Mouse (Mus musculus) heart, embryonic 14.5 days (tissue): ENCODE results near the gene Hba-a2. TPM values are rescaled to one million over a fixed set of nuclear protein-coding genes. Genes with fewer than 3 reads are reported as not detected.
A peak's percentile ranks its signal among the peaks of the same experiment; 100 is the strongest.
"Not testable (repeated sequence)": the region's sequence is repeated elsewhere in the genome, so short reads cannot be mapped to it uniquely, and the experiment has no call there.

Experiments used
- ATAC-seq: fragments of 200-750 bp; cut with Nextera tagmentation; 2 replicates; pipeline ENCODE4 v1.8.0; 2017; ENCODE audit warnings: low read depth, moderate TSS enrichment; ENCODE audit not compliant: insufficient number of reproducible peaks, insufficient read depth, low FRiP score
- H3K27ac ChIP-seq, 2 experiments: fragments of 200-500 bp in 1 of 2; fragments of 300-500 bp in 1 of 2; sonication (generic) in 1 of 2; replicated peaks in 1 of 2; 2 replicates each; pipeline ENCODE4 v1.5.1; 2012 to 2014; ENCODE audit warnings: low read depth in 2 of 2, low read length in 2 of 2, control low read depth in 1 of 2, mild to moderate bottlenecking in 1 of 2, mixed read lengths in 1 of 2; ENCODE audit not compliant: control insufficient read depth in 1 of 2, insufficient read depth in 1 of 2
- H3K27me3 ChIP-seq: fragments of 300-500 bp; sonication (generic); 2 replicates; pipeline ENCODE4 v1.6.1; 2014; ENCODE audit warnings: mild to moderate bottlenecking, low read length, control low read depth; ENCODE audit not compliant: control insufficient read depth, insufficient read depth
- H3K36me3 ChIP-seq: fragments of 300-500 bp; sonication (generic); 2 replicates; pipeline ENCODE4 v1.6.1; 2014; ENCODE audit warnings: mild to moderate bottlenecking, control low read depth, low read length, mixed read lengths; ENCODE audit not compliant: control insufficient read depth, insufficient read depth
- H3K4me1 ChIP-seq, 2 experiments: fragments of 200-500 bp in 1 of 2; fragments of 300-500 bp in 1 of 2; sonication (generic) in 1 of 2; 2 replicates each; pipeline ENCODE4 v1.6.1; 2012 to 2014; ENCODE audit warnings: low read length in 2 of 2, control low read depth in 1 of 2, mixed read lengths in 1 of 2; ENCODE audit not compliant: control insufficient read depth in 2 of 2, insufficient read depth in 2 of 2
- H3K4me2 ChIP-seq: fragments of 300-500 bp; sonication (generic); 2 replicates; pipeline ENCODE4 v1.6.1; 2014; ENCODE audit warnings: mild to moderate bottlenecking, low read length
- H3K4me3 ChIP-seq, 2 experiments: fragments of 200-500 bp in 1 of 2; fragments of 300-500 bp in 1 of 2; sonication (generic) in 1 of 2; 2 replicates each; pipeline ENCODE4 v1.5.1; 2012 to 2014; ENCODE audit warnings: low read length in 2 of 2, mild to moderate bottlenecking in 2 of 2, control low read depth in 1 of 2, low read depth in 1 of 2, moderate library complexity in 1 of 2; ENCODE audit not compliant: control insufficient read depth in 1 of 2, insufficient read depth in 1 of 2
- H3K9ac ChIP-seq: fragments of 300-500 bp; sonication (generic); 2 replicates; pipeline ENCODE4 v1.6.1; 2014; ENCODE audit warnings: mild to moderate bottlenecking, low read length
- H3K9me3 ChIP-seq: fragments of 300-500 bp; sonication (generic); 2 replicates; pipeline ENCODE4 v1.6.1; 2016; ENCODE audit warnings: low read length, control low read depth; ENCODE audit not compliant: control insufficient read depth
- WGBS: fragments of 180-500 bp; shearing (Covaris S2); extraction: QIAGEN DNeasy Blood & Tissue Kit; methylation state at CpG from one replicate; pipeline ENCODE4 v1.1.7; 2014; 5-methylcytosine and 5-hydroxymethylcytosine counted together
- polyA plus RNA-seq: library from polyadenylated mRNA; unstranded; fragments of >200 nt; fragmentation: Nextera tagmentation; extraction: Ambion mirVana; gene quantifications from 2 replicates; pipeline ENCODE4 v1.2.1, GENCODE M21; 2014

The Hba-a2 gene
- polyA plus RNA-seq, 1 experiment from 2014 or later = 18,791 TPM

DNA sequence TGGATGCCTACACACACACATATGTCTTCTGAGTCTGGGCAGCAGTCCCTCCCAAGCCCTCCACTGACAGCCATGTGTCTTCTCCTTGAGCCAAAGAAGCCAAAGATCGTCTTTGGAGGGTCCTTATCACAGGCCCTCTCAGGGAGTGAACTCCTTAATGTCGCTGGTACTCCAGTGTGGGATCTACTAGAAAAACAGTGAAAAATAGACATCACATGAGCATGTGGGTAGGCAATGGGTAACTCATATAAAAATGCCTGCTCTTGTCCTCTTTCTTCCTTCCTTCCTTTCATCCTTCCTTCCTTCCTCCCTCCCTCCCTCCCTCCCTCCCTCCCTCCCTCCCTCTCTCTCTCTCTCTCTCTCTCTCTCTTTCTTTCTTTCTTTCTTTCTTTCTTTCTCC, 1.1 kb downstream of the Hba-a2 start:
- H3K36me3 ChIP-seq, H3K27ac ChIP-seq, ATAC-seq, H3K9ac ChIP-seq, H3K4me2 ChIP-seq, H3K9me3 ChIP-seq, H3K4me1 ChIP-seq, H3K4me3 ChIP-seq: not testable (repeated sequence)
- peaks cover 26% of the 10 kb centered on the region for H3K27me3 ChIP-seq
- 13% methylated on average over 2 of the region's 2 CpGs for WGBS

DNA sequence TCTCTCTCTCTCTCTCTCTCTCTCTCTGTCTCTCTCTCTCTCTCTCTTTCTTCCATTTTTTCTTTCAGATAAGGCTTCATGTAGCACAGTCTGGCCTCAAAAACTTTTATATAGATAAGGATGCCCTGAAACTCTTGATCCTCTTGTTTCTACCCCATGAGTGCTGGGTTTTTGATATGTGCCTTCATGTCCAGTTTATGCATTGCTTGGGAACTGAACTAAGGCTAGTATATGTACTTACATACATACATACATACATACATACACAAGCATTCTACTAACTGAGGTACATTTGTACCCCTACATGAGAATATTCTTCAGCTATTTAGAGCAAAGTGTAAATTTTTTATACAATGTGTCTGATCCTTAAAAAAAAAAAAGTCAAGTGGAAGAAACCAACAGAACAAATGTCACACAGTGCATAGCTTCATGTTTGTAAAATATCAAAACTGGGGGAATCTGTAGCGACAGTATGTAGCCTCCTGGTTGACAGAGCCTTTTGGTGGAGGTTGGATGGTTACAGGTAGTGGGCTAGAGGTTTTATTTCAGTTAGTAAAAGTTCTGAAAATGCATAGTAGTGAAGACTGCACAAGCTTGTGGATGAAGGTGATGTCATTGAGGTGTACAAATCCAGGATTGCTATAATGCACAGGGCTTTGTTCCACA, 1.7 kb downstream of the Hba-a2 start:
- Histone ChIP-seq H3K27me3 (peaks cover 26% of the 10 kb centered on the region), H3K27ac (no peak overlapping the region), H3K9me3 (no peaks in the 10 kb centered on the region), H3K9ac (no peak overlapping the region), H3K36me3 (no peaks in the 10 kb centered on the region), H3K4me2 (no peak overlapping the region), H3K4me1 (no peaks in the 10 kb centered on the region), H3K4me3 (no peak overlapping the region)
- WGBS = 91% methylated on average over 1 of the region's 1 CpGs
- no peak for ATAC-seq

DNA sequence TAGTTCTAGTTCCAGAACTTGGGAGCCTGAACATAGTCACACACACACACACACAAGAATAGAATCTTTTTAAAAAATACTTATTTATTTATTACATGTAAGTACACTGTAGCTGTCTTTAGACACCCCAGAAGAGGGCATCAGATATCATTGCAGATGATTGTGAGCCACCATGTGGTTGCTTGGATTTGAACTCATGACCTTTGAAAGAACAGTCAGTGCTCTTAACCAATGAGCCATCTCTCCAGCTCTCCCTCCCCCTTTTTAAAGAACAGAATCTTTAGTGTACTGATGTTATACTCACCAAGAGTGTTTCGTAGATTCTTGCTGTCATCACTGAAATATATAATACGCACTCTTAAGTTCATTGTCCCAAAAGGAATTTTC, 2.2 kb downstream of the Hba-a2 start:
- Histone ChIP-seq H3K4me2 (no peak overlapping the region), H3K9me3 (no peaks in the 10 kb centered on the region), H3K4me1 (no peaks in the 10 kb centered on the region), H3K27ac (no peak overlapping the region), H3K9ac (no peak overlapping the region), H3K27me3 (peaks cover 26% of the 10 kb centered on the region), H3K4me3 (no peak overlapping the region), H3K36me3 (no peaks in the 10 kb centered on the region)
- no peak for ATAC-seq
- 93% methylated on average over 2 of the region's 2 CpGs for WGBS

DNA sequence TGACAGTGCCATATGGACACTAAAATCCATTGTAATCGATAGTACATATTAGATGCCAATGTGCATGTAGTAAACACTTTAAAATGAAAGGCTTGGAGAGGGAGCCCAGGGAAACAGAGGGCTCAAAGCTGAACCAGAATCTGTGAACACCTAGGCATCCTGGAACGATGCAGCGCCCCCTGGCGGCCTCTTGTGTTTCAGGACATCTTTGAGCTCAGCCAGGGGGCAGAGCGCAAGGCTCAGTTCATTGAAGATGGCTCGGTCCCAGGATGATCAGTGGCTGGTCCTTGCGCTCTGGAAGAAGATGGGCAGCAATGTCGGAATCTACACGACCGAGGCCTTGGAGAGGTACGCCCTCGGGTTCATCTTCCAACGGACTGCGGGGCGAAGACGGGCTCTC, 3.6 kb downstream of the Hba-a2 start, which contains the start of gene Hbq1a:
Gene Hbq1a (plus strand): TSS at position 205 of the 400 bp plus-strand sequence.
- peaks cover 21% of the 10 kb centered on the region for H3K27me3 ChIP-seq
- not testable (repeated sequence) for H3K4me1 ChIP-seq, H3K9ac ChIP-seq, H3K36me3 ChIP-seq, H3K4me3 ChIP-seq, ATAC-seq, H3K9me3 ChIP-seq, H3K27ac ChIP-seq
- 5% methylated on average over 16 of the region's 16 CpGs for WGBS
- H3K4me2 ChIP-seq = peak within 1 kb of the TSS; percentile 12

DNA sequence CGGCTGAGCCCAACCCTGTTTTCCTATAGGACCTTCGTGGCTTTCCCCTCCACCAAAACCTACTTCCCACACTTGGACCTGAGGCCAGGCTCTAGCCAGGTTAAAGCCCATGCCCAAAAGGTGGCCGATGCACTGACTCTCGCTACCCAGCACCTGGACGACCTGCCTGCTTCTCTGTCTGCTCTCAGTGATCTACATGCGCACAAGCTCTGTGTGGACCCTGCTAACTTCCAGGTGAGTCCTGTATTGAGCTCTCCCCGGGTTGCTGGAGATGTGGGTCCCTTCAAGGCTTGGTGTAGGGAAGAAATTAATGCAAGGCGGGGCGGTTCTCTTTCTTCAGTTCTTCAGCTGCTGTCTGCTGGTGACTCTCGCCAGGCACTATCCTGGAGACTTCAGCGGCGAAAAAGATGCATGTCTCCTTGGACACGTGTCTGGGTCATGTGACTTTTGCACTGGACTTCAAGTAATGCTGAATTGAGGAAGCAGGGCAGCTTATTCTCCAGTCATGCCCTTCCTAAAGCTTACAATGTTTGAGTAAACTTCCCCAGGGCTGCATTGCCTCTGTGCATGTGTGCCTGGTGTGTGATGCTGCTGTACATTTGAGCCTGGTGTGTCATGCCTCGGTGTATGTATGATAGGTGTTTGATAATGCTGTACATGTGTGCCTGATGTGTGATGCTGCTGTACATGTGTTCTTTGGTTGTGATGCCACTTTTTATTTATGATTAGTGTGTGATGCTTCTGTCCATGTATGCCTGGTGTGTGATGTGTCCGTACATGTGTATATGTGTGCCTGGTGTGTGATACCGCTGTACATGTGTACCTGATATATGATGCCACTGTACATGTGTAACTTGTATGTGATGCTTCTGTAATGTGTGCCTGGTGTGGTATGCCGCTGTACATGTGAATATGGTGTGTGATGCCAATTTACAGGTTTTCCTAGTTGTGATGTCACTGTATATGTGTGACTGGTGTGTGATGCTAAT, 4.3 kb downstream of the Hba-a2 start:
- Histone ChIP-seq H3K4me3 (no peak overlapping the region), H3K27ac (no peak overlapping the region), H3K9ac (no peak overlapping the region), H3K9me3 (no peaks in the 10 kb centered on the region), H3K36me3 (no peaks in the 10 kb centered on the region), H3K4me1 (no peaks in the 10 kb centered on the region), H3K27me3 (peaks cover 21% of the 10 kb centered on the region), H3K4me2 (peak overlapping the region; percentile 12)
- no peak for ATAC-seq
- WGBS = 50% methylated on average over 13 of the region's 17 CpGs

DNA sequence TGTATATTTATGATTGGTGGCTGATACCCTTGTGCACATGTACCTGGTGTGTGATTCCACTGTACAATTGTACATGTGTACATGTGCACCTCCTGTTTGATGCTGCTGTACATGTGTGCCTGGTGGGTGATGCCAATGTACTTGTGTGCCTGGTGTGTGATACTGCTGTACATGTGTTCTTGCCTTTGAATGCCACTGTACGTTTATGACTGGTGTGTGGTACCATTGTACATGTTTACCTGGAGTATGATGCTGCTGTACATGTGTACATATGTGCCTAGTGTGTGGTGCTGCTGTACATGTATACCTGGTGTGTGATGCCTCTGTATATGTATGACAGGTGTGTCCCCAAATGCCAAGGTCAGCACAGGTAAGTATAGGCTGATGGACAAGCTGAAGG, 5.2 kb downstream of the Hba-a2 start:
- Histone ChIP-seq H3K9ac (no peak overlapping the region), H3K9me3 (no peaks in the 10 kb centered on the region), H3K4me2 (no peak overlapping the region), H3K4me1 (no peaks in the 10 kb centered on the region), H3K36me3 (no peaks in the 10 kb centered on the region), H3K27ac (no peak overlapping the region), H3K4me3 (no peak overlapping the region), H3K27me3 (peaks cover 21% of the 10 kb centered on the region)
- WGBS = 64% methylated on average over 1 of the region's 1 CpGs
- no peak for ATAC-seq

DNA sequence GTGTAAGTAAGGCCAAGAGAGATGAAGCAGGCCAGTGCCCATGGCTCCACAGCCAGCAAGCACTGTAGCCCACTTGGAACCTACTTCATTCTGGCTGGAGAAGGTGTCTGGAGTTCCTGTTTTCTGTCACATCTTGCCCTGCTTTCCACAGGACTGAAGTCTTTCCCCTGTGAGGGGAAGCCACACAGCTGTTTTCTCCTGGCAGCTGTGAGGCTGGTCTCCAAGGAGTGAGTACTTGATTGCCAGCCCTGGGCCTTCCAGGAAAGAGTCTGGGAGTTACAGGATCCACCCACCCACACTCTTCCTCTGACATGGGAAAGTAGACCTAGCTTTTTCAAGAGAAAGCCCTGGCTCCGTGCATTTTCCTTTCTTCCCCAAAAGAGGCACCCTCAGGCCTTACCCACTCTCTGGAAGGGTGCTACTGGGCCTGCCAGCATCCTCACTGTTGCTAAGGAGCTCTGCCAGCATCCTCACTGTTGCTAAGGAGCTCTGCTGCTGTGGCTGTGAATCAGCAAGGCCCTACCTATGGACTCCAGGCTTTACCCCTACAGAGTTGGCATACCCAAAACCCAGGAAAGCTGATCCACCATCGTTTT, 6.6 kb downstream of the Hba-a2 start:
- Histone ChIP-seq H3K27ac (no peak overlapping the region), H3K4me1 (no peaks in the 10 kb centered on the region), H3K27me3 (peaks cover 19% of the 10 kb centered on the region), H3K4me3 (no peak overlapping the region), H3K9ac (no peak overlapping the region), H3K36me3 (no peaks in the 10 kb centered on the region), H3K9me3 (no peaks in the 10 kb centered on the region), H3K4me2 (no peak overlapping the region)
- 40% methylated on average over 2 of the region's 2 CpGs for WGBS
- no peak for ATAC-seq
